Mouse (Mus musculus) intestine, embryonic 14.5 days (tissue): ENCODE results near the gene Cpm. TPM values are rescaled to one million over a fixed set of nuclear protein-coding genes. Genes with fewer than 3 reads are reported as not detected.
"Not testable (repeated sequence)": the region's sequence is repeated elsewhere in the genome, so short reads cannot be mapped to it uniquely, and the experiment has no call there.

Experiments used
- ATAC-seq: fragments of 200-750 bp; cut with Nextera tagmentation; replicated peaks from 2 replicates; pipeline ENCODE4 v1.8.0; 2017; ENCODE audit warnings: low read depth, moderate number of reproducible peaks, moderate TSS enrichment, moderate library complexity; ENCODE audit not compliant: low FRiP score, low TSS enrichment
- DNase-seq: peaks from one replicate; pipeline ENCODE4 v3.0.0-alpha.2; 2018; ENCODE audit warnings: low spot score
- H3K27ac ChIP-seq: fragments of 300-500 bp; sonication (generic); 2 replicates; pipeline ENCODE4 v1.5.1; 2014; ENCODE audit warnings: low read depth, mild to moderate bottlenecking, control low read depth
- H3K27me3 ChIP-seq: fragments of 300-500 bp; sonication (generic); replicated peaks from 2 replicates; pipeline ENCODE4 v1.6.1; 2014; ENCODE audit warnings: low read length, control low read depth; ENCODE audit not compliant: control insufficient read depth, insufficient read depth
- H3K36me3 ChIP-seq: fragments of 300-500 bp; sonication (generic); 2 replicates; pipeline ENCODE4 v1.6.1; 2014; ENCODE audit warnings: low read length, control low read depth; ENCODE audit not compliant: control insufficient read depth, insufficient read depth
- H3K4me1 ChIP-seq: fragments of 300-500 bp; sonication (generic); replicated peaks from 2 replicates; pipeline ENCODE4 v1.6.1; 2014; ENCODE audit warnings: low read length, control low read depth, mixed read lengths; ENCODE audit not compliant: control insufficient read depth, insufficient read depth
- H3K4me2 ChIP-seq: fragments of 300-500 bp; sonication (generic); 2 replicates; pipeline ENCODE4 v1.6.1; 2014; ENCODE audit warnings: low read length
- H3K4me3 ChIP-seq: fragments of 300-500 bp; sonication (generic); 2 replicates; pipeline ENCODE4 v1.5.1; 2014; ENCODE audit warnings: low read depth, low read length, control low read depth, mixed read lengths
- H3K9ac ChIP-seq: fragments of 300-500 bp; sonication (generic); 2 replicates; pipeline ENCODE4 v1.6.1; 2014; ENCODE audit warnings: mild to moderate bottlenecking, low read length
- H3K9me3 ChIP-seq: fragments of 300-500 bp; sonication (generic); 2 replicates; pipeline ENCODE4 v1.6.1; 2016; ENCODE audit warnings: low read length, control low read depth; ENCODE audit not compliant: control insufficient read depth
- WGBS: fragments of 180-500 bp; shearing (Covaris S2); extraction: QIAGEN DNeasy Blood & Tissue Kit; methylation state at CpG from one replicate; pipeline ENCODE4 v1.1.7; 2014; 5-methylcytosine and 5-hydroxymethylcytosine counted together
- polyA plus RNA-seq: library from polyadenylated mRNA; unstranded; fragments of >200 nt; fragmentation: Nextera tagmentation; extraction: Ambion mirVana; gene quantifications from 2 replicates; pipeline ENCODE4 v1.2.1, GENCODE M21; 2014

Cpm gene
- polyA plus RNA-seq, 1 experiment from 2014 or later: 66.6 TPM

GRCm38 (mm10) chr10:117596771-117597324 is 32.5 kb upstream of the Cpm start:
- Histone ChIP-seq H3K4me2 (no peak overlapping the region), H3K4me1 (0 out of 2 replicates have a peak, but pooled peaks cover 6% of the 10 kb centered on the region), H3K27me3 (no peaks in the 10 kb centered on the region), H3K27ac (no peak overlapping the region), H3K9me3 (no peaks in the 10 kb centered on the region), H3K4me3 (no peak overlapping the region), H3K36me3 (no peaks in the 10 kb centered on the region), H3K9ac (no peak overlapping the region)
- no peak for DNase-seq
- 60% methylated on average over 5 of the region's 5 CpGs for WGBS
- ATAC-seq: no peak

GRCm38 (mm10) chr10:117597371-117598265 is 31.7 kb upstream of the Cpm start:
- not testable (repeated sequence) for H3K9me3 ChIP-seq, H3K4me1 ChIP-seq, H3K27ac ChIP-seq, H3K4me3 ChIP-seq, DNase-seq, H3K9ac ChIP-seq, H3K27me3 ChIP-seq, ATAC-seq, H3K36me3 ChIP-seq, H3K4me2 ChIP-seq
- 88% methylated on average over 16 of the region's 16 CpGs for WGBS

DNA sequence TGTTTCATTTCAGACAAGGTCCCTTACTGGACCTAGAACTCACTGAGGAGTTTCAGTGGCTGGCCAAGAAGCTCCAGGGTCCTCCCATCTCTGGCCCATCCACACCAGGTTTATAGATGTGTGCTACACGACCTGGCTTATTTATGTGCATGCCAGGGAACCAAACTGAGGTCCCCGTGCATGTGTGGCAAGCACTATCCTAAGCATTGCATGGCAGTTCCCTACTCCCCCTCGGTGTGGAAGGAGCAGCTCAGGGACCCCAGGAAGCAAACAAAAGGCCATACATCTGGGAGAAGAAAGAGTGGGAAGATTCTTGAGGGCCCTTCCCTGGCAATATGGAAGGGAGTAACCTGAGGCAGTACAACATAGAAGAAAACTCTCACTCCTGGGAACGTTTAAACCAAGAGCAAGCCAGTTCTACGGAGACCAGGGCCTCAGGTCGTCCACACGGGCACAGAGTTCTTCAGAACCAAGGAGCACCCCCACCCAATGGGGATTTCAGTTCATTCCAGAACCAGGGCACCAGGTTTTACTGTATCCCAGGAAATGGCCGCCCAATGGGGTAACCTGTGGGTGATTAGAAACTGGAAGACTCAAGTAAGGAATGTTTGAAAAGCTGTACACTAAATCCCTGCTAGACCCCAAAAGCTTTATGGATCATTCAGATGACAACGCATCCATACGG is 30.9 kb upstream of the Cpm start:
- no peak overlapping the region for H3K4me3 ChIP-seq
- DNase-seq (no peak), ATAC-seq (no peak)
- H3K36me3 ChIP-seq: no peaks in the 10 kb centered on the region
- 84% methylated on average over 10 of the region's 10 CpGs for WGBS
- no peaks in the 10 kb centered on the region for H3K9me3 ChIP-seq
- H3K4me2 ChIP-seq: no peak overlapping the region
- H3K27ac ChIP-seq: no peak overlapping the region
- H3K27me3 ChIP-seq: no peaks in the 10 kb centered on the region
- H3K9ac ChIP-seq: no peak overlapping the region
- 0 out of 2 replicates have a peak, but pooled peaks cover 4% of the 10 kb centered on the region for H3K4me1 ChIP-seq

- not testable (repeated sequence) for ATAC-seq, DNase-seq, H3K4me1 ChIP-seq, H3K4me3 ChIP-seq, H3K9ac ChIP-seq, H3K27ac ChIP-seq, H3K4me2 ChIP-seq, H3K36me3 ChIP-seq, H3K27me3 ChIP-seq, H3K9me3 ChIP-seq
- WGBS: 93% methylated on average over 8 of the region's 8 CpGs
Measured at GRCm38 (mm10) chr10:117598951-117599572, 30.2 kb upstream of the Cpm start.

GRCm38 (mm10) chr10:117601146-117602035 is 27.9 kb upstream of the Cpm start:
- Histone ChIP-seq H3K9ac (no peak overlapping the region), H3K4me1 (no peaks in the 10 kb centered on the region), H3K9me3 (no peaks in the 10 kb centered on the region), H3K27ac (no peak overlapping the region), H3K27me3 (no peaks in the 10 kb centered on the region), H3K36me3 (no peaks in the 10 kb centered on the region), H3K4me2 (no peak overlapping the region), H3K4me3 (no peak overlapping the region)
- DNase-seq (no peak), ATAC-seq (no peak)
- 56% methylated on average over 8 of the region's 8 CpGs for WGBS

DNA sequence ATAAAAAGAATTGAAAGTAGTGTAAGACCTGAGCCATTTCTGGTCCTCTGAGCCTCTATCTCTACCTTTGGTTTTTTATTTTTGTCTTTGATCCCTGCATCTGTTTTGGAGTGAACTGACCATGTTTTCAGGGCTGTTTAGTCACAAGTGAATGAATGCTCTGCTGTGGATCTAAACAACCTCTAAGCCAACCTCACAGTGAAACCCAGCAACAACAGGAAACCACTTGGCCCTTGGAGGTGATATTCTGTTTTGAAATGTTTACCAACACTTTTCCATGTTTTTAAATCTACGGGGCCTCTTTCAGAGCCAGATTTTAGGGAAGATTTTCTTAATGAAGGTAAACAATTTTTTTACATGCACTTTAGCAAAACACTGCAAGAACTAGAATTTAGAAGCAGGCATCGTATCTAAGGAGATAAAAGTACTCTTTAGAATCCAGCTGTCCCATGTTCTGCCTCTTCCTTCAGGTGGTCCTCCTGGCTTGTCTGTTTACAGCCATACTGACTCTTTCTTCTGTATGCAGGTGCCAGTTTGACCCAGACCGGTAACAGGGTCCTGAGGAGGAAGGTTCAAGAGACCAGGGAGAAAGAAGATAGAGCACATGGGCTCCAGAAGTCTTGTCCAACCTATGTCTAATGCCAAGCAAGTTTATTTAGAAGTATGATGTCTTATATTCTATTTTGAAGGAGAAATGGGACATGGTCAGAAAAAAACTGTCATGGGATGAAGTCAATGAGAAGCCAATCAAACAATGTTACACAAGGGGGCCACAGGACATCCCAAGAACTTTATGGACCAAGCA is 26.8 kb upstream of the Cpm start:
- Histone ChIP-seq H3K36me3 (no peaks in the 10 kb centered on the region), H3K9me3 (no peaks in the 10 kb centered on the region), H3K4me2 (no peak overlapping the region), H3K9ac (no peak overlapping the region), H3K4me3 (no peak overlapping the region), H3K27ac (no peak overlapping the region), H3K27me3 (no peaks in the 10 kb centered on the region), H3K4me1 (no peaks in the 10 kb centered on the region)
- WGBS: 83% methylated on average over 3 of the region's 3 CpGs
- ATAC-seq (no peak), DNase-seq (no peak)

DNA sequence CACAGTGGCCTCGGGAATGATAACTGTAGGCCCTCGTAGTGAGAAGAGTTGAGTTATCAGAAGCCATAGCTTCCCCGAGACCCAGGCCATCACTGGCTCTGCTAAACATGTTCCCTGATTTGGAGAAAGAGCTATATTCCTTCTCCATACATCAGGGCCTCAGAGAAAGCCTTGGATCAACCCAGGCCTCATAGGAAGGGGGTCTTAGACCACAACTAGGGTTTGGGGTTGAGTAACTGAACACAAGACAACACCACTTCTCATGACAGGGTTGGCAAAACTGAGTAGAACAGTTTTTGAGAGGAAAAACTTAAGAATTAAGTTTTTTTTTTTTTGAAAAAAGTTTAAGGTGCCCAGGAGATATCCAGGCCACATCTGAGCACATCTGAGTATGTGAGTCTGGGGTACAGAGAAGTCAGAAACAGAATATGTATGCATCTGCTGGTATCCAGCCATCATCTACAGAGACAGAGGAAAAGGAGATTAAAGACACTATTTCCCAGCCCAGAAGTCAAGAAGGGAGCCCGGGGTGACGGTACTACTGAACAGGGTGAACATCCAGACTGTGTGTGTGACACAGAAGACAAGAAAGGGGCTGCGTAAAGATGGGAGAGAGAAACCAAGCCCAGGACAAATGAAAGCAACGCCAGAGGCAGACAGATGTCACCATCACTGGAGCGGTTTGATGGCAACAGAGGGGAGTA is 26.0 kb upstream of the Cpm start:
- ATAC-seq (no peak), DNase-seq (no peak)
- H3K27ac ChIP-seq: no peak overlapping the region
- H3K4me2 ChIP-seq: no peak overlapping the region
- 86% methylated on average over 8 of the region's 8 CpGs for WGBS
- no peaks in the 10 kb centered on the region for H3K27me3 ChIP-seq
- H3K9ac ChIP-seq: no peak overlapping the region
- no peaks in the 10 kb centered on the region for H3K9me3 ChIP-seq
- H3K4me3 ChIP-seq: no peak overlapping the region
- no peaks in the 10 kb centered on the region for H3K4me1 ChIP-seq
- no peaks in the 10 kb centered on the region for H3K36me3 ChIP-seq
